Mouse (Mus musculus) E14TG2a.4 (cell line): ENCODE measurements around the gene Ryr1.

Source experiments
- CTCF ChIP-seq: conservative IDR thresholded peaks from 2 replicates; pipeline ENCODE4 v1.5.1; 2014; ENCODE audit warnings: low read length
- NANOG ChIP-seq: IDR thresholded peaks from 2 replicates; pipeline ENCODE4 v1.6.1; 2014; ENCODE audit warnings: borderline replicate concordance, low read length, mixed read lengths
- POU5F1 ChIP-seq: IDR thresholded peaks from 2 replicates; pipeline ENCODE4 v1.6.1; 2014; ENCODE audit warnings: low read length, borderline replicate concordance

DNA sequence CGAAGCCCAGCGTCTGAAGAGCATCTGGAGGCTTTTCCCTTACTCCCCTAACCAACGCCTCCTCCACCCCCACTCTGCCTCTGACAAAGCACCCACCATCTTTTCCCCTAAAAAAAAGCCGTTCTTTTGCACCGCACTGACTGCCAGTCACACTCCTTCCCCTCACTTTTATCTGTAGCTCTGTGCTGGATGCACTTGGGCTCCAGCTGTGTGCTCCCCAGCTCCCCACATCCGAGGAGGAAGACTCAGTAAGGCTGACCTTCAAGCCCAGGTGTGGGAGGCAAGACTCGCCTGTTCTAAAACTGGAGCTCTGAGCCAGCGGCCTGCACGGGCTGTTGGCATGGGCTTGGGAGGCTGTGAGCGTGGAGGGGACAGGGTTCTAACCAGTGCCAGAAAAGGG lies 26.5 kb upstream of the Ryr1 start:
- no peak for TF ChIP-seq CTCF
- no peak for TF ChIP-seq NANOG
- no peak for TF ChIP-seq POU5F1
